Mouse (Mus musculus) testis, adult 2 months (tissue): ENCODE results near the gene Tmem19. TPM values are rescaled to one million over a fixed set of nuclear protein-coding genes. Genes with fewer than 3 reads are reported as not detected.

ENCODE experiments used
- H3K27ac ChIP-seq: fragments of 200-500 bp; 2 replicates; pipeline ENCODE4 v1.5.1; 2012; ENCODE audit warnings: low read depth, low read length; ENCODE audit not compliant: control insufficient read depth, insufficient read depth
- H3K27me3 ChIP-seq: fragments of 200-500 bp; 2 replicates; pipeline ENCODE4 v1.6.1; 2012; ENCODE audit warnings: mild to moderate bottlenecking, low read length, moderate library complexity; ENCODE audit not compliant: control insufficient read depth, insufficient read depth
- H3K36me3 ChIP-seq: fragments of 200-500 bp; 2 replicates; pipeline ENCODE4 v1.6.1; 2012; ENCODE audit warnings: mild to moderate bottlenecking, low read length; ENCODE audit not compliant: control insufficient read depth, insufficient read depth
- H3K4me1 ChIP-seq: fragments of 200-500 bp; 2 replicates; pipeline ENCODE4 v1.6.1; 2012; ENCODE audit warnings: low read length; ENCODE audit not compliant: control insufficient read depth, insufficient read depth
- H3K4me3 ChIP-seq: fragments of 200-500 bp; 2 replicates; pipeline ENCODE4 v1.5.1; 2012; ENCODE audit warnings: low read depth, mild to moderate bottlenecking, low read length, moderate library complexity, mixed read lengths; ENCODE audit not compliant: control insufficient read depth
- CTCF ChIP-seq: fragments of 200-500 bp; IDR thresholded peaks from 2 replicates; pipeline ENCODE4 v1.5.1; 2012; ENCODE audit warnings: low read depth, mild to moderate bottlenecking, inconsistent platforms, low read length, moderate library complexity; ENCODE audit not compliant: control insufficient read depth, insufficient read depth, insufficient replicate concordance
- POLR2A ChIP-seq: fragments of 200-500 bp; IDR thresholded peaks from 2 replicates; pipeline ENCODE4 v1.6.1; 2012; ENCODE audit warnings: low read depth, mild to moderate bottlenecking, inconsistent platforms, low read length, moderate library complexity; ENCODE audit not compliant: control insufficient read depth
- polyA plus RNA-seq: library from polyadenylated mRNA; depleted of rRNA; stranded (reverse); fragments of >200 nt; gene quantifications from 2 replicates; pipeline ENCODE4 v1.2.3, GENCODE M21; 2012

Tmem19 gene
- polyA plus RNA-seq, 1 experiment, result 6.8 TPM

- no peaks in the 10 kb centered on the region for H3K27me3 ChIP-seq
- no peak overlapping the region; the same call in 1 of the 2 replicates for H3K27ac ChIP-seq
- H3K4me1 ChIP-seq, result peaks cover 9% of the 10 kb centered on the region
- peak overlapping the region; percentile 97 for H3K4me3 ChIP-seq
- TF ChIP-seq CTCF (no peak), POLR2A (no peak)
- no peaks in the 10 kb centered on the region for H3K36me3 ChIP-seq
These were observed 48.1 kb downstream of the Tmem19 start for GRCm38 (mm10) chr10:115314287-115314581.

- no peak overlapping the region for H3K4me3 ChIP-seq
- no peaks in the 10 kb centered on the region for H3K27me3 ChIP-seq
- peaks cover 9% of the 10 kb centered on the region for H3K4me1 ChIP-seq
- no peaks in the 10 kb centered on the region for H3K36me3 ChIP-seq
- no peak for TF ChIP-seq CTCF
- no peak for TF ChIP-seq POLR2A
- H3K27ac ChIP-seq, result no peak overlapping the region
These were observed 48.5 kb downstream of the Tmem19 start for GRCm38 (mm10) chr10:115313641-115314286.

GRCm38 (mm10) chr10:115312732-115313131 is 49.6 kb downstream of the Tmem19 start:
- Histone ChIP-seq H3K27me3 (no peaks in the 10 kb centered on the region), H3K36me3 (no peaks in the 10 kb centered on the region), H3K27ac (no peak overlapping the region), H3K4me1 (peaks cover 9% of the 10 kb centered on the region), H3K4me3 (no peak overlapping the region)
- no peak for TF ChIP-seq POLR2A
- no peak for TF ChIP-seq CTCF

- Histone ChIP-seq H3K36me3 (no peaks in the 10 kb centered on the region), H3K27me3 (no peaks in the 10 kb centered on the region), H3K27ac (no peak overlapping the region), H3K4me1 (peaks cover 9% of the 10 kb centered on the region), H3K4me3 (no peak overlapping the region)
- TF ChIP-seq POLR2A, result no peak
- no peak for TF ChIP-seq CTCF
These were observed 50.1 kb downstream of the Tmem19 start for GRCm38 (mm10) chr10:115312194-115312593.

GRCm38 (mm10) chr10:115311263-115311965 is 50.9 kb downstream of the Tmem19 start:
- Histone ChIP-seq H3K36me3 (no peaks in the 10 kb centered on the region), H3K27me3 (no peaks in the 10 kb centered on the region), H3K4me1 (peaks cover 9% of the 10 kb centered on the region), H3K4me3 (no peak overlapping the region), H3K27ac (no peak overlapping the region)
- TF ChIP-seq POLR2A (no peak), CTCF (no peak)

GRCm38 (mm10) chr10:115309191-115309590 is 53.1 kb downstream of the Tmem19 start:
- TF ChIP-seq CTCF (no peak), POLR2A (no peak)
- Histone ChIP-seq H3K4me1 (peaks cover 2% of the 10 kb centered on the region), H3K27ac (no peak overlapping the region), H3K4me3 (no peak overlapping the region), H3K36me3 (no peaks in the 10 kb centered on the region), H3K27me3 (no peaks in the 10 kb centered on the region)

GRCm38 (mm10) chr10:115307331-115307875 is 54.9 kb downstream of the Tmem19 start:
- TF ChIP-seq POLR2A, result no peak
- TF ChIP-seq CTCF, result no peak
- H3K36me3 ChIP-seq, result no peaks in the 10 kb centered on the region
- H3K4me1 ChIP-seq, result no peaks in the 10 kb centered on the region
- no peak overlapping the region for H3K27ac ChIP-seq
- H3K4me3 ChIP-seq, result no peak overlapping the region
- H3K27me3 ChIP-seq, result no peaks in the 10 kb centered on the region
